Mouse (Mus musculus): ENCODE measurements around the gene Snorc. TPM values are rescaled to one million over a fixed set of nuclear protein-coding genes. Genes with fewer than 3 reads are reported as not detected.

Snorc gene
- total RNA-seq, 2 experiments from 2014 or later: not detected

DNA sequence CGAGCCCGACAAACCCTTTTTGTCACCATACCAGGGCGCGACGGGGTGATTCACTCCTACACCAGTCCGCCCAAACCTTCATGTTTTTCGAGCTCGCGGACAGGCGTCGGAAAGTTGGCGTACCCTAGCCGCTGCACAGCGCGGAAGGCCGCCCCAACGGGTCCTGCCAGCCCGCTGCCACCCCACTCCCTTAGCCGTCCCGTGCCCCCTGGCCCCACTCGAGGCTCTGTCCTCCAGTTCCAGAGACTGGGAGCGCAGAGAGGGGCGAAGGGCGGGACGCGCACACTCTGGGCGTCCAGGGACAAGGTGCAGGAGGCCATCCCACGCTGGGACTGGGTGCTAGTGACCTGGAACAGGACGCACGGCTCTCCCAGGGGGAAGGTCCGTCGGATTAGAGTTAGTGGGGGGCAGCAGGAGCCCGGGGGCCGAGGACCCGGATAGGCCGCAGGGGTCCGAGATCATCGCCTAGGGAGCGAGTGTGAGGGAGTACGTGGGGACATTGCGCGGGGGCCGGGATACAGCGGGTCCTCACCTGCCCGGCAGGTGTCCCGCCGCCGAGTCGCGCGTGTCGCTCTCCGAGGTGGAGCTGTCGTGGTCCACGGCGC, 39.6 kb downstream of the Snorc start, which contains the start of gene Neu2:
Gene Neu2 (plus strand): TSS at position 329 of the 605 bp plus-strand sequence.
- peak; percentile 34 to 49 for DNase-seq (ENCODE audit: low spot score in 2 of 2)

DNA sequence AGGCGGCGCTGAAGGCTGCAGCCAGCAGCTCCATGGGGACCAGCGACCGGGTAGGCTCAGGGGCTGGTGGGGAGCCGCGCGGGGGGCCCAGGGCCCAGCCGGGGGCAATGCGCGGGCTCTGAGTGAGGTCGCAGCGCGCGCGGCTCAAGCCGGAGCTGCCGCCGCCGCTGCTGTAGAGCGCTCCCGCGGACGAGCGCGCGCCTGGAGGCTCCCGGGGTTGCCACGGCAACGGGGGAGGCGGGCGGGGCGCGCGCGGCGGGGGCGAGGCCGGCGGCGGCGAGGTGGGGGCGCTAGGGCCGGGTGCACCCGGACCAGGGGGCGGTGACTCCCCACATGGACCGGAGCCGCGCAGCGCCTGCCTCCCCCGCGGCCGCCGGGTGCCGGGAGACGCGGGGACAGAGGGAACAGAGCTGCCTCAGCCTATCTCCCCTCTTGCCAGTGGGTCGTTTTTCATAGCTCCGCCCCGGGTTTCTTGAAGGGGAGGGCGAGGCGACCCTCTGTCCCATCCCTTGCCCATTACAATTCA, 40.2 kb downstream of the Snorc start:
- DNase-seq (ENCODE audit: low spot score in 2 of 2): peak; percentile 60 to 80

DNA sequence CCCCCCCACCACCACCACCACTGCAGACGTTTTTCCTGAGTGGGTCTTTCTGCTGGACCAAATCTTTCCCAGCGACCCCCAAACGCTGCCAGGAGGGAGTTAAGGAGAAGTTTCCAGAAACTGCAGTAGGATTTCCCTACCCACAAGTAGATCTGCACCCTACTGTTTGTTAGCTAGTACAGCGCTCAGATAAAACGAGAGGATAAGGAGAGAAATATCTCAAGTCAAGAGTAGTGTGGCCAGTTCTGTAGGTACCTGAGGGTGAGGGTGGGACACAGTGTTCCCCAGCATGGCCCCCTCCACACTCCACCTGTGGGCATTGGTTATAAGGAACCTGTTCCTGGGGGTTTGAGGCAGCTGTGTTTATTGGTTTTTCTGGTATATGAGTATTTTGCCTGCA, 40.8 kb downstream of the Snorc start:
- no peak for DNase-seq (ENCODE audit: low spot score in 2 of 2)

DNA sequence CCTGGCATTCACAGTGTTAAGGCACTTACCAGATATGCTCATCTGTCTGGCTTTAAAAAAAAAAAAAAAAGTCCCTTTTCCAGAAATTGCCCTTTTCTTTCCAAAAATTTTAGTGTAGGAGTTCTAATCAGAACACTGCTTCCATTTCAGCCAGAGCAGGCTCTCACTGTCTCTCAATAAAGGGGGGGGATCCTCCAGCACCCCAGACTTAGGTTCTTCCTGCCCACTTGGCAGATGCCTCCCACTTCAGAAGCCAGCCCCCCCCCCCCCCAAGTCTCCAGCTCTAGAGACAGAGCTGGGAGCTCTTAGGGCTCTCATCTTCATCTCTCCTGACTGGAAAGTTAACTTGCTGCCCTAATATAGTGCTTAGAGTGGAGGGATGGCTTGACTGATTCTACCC, 50.4 kb downstream of the Snorc start:
- no peak for DNase-seq (ENCODE audit: low spot score in 2 of 2)

DNA sequence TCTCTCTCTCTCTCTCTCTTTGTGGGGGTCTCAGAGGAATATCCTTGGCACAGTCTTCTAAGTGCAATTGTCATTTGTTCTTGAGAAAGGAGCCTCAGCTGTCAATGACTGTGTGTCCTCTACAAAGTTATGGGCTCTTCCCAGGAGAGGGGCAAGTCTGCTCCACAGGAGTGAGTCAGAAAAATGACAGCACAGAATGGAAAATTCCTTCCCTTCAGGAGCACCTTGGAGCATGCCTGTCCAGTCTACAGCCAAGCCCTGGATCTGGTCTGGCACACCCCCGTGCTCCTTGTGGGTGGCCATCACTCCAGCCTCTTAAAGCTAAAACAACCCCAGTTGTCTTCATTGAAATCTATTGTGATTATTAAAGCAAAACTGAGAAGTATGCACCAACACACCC, 51.5 kb downstream of the Snorc start:
- no peak for DNase-seq (ENCODE audit: low spot score in 2 of 2)

DNA sequence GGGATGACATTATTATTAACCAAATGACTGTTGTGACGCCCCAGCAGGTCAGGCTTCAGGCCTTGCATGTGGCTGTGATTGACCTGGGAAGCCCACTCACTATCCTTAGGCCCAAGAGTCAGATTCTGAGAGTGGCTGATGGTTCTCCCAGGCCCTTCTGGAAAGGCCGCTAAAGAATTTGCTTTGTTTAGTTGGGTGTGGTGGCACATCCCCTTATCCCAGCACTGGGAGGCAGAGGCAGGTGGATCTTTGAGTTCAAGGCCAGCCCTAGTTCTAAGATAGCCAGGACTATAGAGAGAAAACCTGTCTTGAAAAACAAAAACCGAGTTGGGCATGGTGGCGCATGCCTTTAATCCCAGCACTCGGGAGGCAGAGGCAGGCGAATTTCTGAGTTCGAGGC, 55.0 kb downstream of the Snorc start:
- DNase-seq (ENCODE audit: low spot score in 2 of 2): no peak

Other genes with a start within 250 kb of the Snorc start
- gene Efhd1, start 205.9 kb upstream of the Snorc start, total RNA-seq (2021): 1 to 10 TPM; 7.2 to 7.7 TPM
- 10 to 100 TPM; 83.0 to 91.2 TPM for gene Gigyf2, start 143.3 kb upstream of the Snorc start, total RNA-seq (2021)
- 1 to 10 TPM in 1 of 2 experiments, under 1 TPM in 1; 0.78 to 3.3 TPM for gene Kcnj13, start 75.5 kb upstream of the Snorc start, total RNA-seq (2021)
- under 1 TPM; 0.46 to 0.83 TPM for gene Neu2, start 39.6 kb downstream of the Snorc start, total RNA-seq (2021)
- gene Ngef, start 103.6 kb downstream of the Snorc start, total RNA-seq (2021): 10 to 100 TPM; 70.8 to 76.4 TPM
- gene Inpp5d, start 150.0 kb downstream of the Snorc start, total RNA-seq (2021): 10 to 100 TPM; 15.2 to 17.7 TPM

All from layer of hippocampus, postnatal 10 days (tissue).